Mouse (Mus musculus) erythroid progenitor cell, adult 5-6 weeks (primary cell): Measurements from ENCODE around the gene Gm20547. TPM values are rescaled to one million over a fixed set of nuclear protein-coding genes. Genes with fewer than 3 reads are reported as not detected.
"Not testable (repeated sequence)": the region's sequence is repeated elsewhere in the genome, so short reads cannot be mapped to it uniquely, and the experiment has no call there.

Source experiments
- ATAC-seq: replicated peaks from 2 replicates; pipeline ENCODE4 v1.8.0; 2016; ENCODE audit warnings: moderate number of reproducible peaks, mild to moderate bottlenecking, moderate TSS enrichment, inconsistent platforms; ENCODE audit not compliant: poor library complexity, low FRiP score, severe bottlenecking
- total RNA-seq, 2 experiments: library from RNA; stranded (forward) in 1 of 2; stranded (reverse) in 1 of 2; fragments of 150-400 nt in 1 of 2; fragments of 186-747, 209-891 nt in 1 of 2; gene quantifications; 2 replicates each; pipeline versions ENCODE4 v1.2.3 to v1.2.4; 2015 to 2017; ENCODE audit warnings: low replicate concordance in 2 of 2

The Gm20547 gene
- total RNA-seq, 2 experiments from 2014 or later: not detected

GRCm38 (mm10) chr17:34860514-34860913, 21.3 kb downstream of the Gm20547 start:
- no peak for ATAC-seq

DNA sequence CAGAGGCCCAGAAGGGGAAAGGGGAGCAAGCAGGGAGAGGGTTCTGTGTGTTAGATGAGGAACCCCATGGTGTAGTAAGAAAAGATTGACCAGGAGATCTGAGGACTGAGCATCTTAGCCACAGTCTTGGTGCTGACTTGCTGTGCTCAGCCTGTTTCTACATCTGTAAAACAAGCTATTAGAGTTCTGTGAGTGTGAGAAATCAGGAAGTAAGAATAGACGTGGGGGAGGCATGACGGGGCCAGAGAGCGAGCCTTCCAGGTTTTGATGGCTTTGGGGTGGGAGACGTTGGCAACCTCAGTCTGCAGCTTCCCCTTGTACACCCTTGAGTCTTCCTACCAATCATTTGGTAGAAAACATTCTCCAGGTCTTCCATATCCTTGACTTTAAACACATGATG, 23.2 kb downstream of the Gm20547 start:
- no peak for ATAC-seq

- no peak for ATAC-seq
Measured at GRCm38 (mm10) chr17:34855825-34856224, 26.0 kb downstream of the Gm20547 start.

- ATAC-seq: no peak
Measured at GRCm38 (mm10) chr17:34854761-34855160, 27.1 kb downstream of the Gm20547 start.

DNA sequence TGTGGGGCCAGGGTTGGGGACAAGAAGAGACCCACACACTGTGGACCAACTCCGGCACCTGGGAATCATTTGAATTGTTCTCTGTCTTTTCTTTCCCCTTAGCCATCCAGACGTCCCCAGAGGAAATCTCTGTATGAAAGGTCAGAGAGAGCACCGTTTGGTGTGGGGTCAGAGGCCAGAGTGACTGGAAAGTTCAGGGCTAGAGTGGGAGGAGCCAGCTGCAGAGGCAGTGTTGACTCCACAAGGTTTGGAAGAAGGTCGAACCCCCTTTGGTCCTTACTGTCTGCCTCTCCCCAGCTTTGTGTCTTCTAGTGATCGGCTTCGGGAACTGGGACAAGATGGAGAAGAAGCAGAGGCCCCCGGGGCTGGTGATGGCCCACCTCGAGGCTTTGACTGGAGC, 28.3 kb downstream of the Gm20547 start:
- no peak for ATAC-seq

DNA sequence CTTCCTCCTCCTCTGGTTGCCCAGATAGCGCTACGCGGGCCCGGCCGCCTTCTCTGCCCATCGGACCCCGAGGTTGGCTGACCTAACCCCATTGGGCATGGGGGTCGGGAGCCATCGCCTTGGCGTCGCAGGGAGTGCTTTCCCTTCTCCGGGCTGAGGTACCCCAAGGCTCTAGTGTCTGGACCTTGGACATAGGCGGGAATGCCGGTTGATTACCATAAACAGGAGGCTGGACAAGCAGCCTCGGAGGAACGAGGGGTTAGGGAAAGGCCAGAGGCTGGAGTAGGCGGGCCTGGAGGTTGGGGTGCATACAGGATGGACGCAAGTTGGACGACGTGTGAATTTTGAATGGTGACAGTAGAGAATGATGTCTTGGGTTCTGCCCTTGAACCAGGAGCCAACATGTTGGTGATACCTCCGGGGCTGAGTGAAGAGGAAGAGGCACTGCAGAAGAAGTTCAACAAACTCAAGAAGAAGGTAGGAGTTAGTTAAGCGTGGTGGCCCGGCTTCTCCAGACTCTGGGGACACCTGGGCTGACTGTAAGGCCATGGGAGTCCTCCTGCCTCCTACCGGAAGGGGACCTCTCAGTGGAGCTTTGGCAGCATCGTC, 31.2 kb downstream of the Gm20547 start:
- peak; percentile 18; the same call in 1 of the 2 replicates for ATAC-seq

DNA sequence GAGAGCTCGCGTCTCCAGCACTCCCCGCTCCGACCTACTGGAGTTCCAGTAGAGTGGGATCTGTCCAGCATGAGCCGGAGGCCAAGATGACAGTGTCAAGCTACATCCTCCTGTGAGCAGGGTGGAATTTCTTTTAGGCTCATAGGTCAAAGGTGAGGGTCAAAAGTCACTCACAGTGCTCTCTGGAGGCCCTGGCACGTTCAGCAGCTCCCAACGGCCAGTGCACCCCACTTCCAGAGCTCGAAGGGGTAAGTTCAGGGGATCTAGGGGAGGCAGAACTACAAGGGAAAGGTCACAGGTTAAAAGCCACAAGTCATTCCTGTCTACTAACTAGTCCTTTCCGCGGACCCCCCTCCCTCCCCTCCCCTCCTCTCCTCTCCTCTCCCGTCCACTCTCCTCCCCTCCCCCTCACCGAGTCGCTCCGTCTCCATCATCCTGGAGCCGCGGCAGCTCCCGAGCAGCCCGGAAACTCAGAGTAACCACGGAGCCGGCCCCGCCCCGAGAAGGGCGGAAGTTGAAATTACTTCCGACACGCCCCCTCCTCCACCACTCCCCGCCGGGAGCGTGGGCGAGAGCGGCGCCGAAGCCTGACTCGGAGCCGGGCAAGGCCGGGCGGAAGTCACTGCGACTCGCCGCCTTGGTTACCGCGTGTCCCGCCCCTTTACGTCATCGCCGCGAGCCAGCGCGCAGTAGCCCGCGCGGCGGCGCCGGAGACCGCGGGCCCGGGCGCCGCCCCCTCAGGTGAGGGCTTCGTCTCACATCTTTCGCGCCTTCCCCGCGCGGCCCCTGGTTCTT, 31.9 kb downstream of the Gm20547 start, which contains the start of the genes Skiv2l and Nelfe:
Gene Skiv2l (minus strand): TSS at position 489 of the 795 bp plus-strand sequence.
Gene Nelfe (plus strand): TSS at position 670 of the 795 bp plus-strand sequence.
- ATAC-seq: peak; percentile 97

DNA sequence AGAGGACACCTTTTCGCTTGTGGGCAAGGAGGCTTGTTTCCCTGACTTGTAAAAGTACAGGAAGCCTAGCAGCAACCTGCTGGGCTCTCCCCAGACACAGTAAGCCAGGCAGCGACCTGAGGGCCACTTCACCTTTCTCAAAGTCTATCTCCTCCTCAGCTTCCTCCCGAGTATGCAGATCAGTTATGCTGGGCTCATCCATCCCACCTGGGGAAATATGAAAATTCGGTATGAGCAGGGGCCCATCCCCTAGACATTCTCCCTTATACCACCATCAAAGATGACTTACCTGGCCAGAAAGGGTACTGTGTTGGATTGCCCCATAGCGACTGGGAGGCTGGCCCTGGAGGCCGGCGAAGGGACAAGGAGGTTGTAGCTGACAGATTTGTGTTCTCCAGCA, 34.2 kb downstream of the Gm20547 start:
- ATAC-seq: no peak

GRCm38 (mm10) chr17:34847192-34847591, 34.6 kb downstream of the Gm20547 start:
- no peak for ATAC-seq

- ATAC-seq: no peak
Measured at GRCm38 (mm10) chr17:34844884-34845283, 37.0 kb downstream of the Gm20547 start.

GRCm38 (mm10) chr17:34840736-34841307, 41.0 kb downstream of the Gm20547 start:
- ATAC-seq: no peak

GRCm38 (mm10) chr17:34838785-34839184, 43.1 kb downstream of the Gm20547 start:
- no peak for ATAC-seq

DNA sequence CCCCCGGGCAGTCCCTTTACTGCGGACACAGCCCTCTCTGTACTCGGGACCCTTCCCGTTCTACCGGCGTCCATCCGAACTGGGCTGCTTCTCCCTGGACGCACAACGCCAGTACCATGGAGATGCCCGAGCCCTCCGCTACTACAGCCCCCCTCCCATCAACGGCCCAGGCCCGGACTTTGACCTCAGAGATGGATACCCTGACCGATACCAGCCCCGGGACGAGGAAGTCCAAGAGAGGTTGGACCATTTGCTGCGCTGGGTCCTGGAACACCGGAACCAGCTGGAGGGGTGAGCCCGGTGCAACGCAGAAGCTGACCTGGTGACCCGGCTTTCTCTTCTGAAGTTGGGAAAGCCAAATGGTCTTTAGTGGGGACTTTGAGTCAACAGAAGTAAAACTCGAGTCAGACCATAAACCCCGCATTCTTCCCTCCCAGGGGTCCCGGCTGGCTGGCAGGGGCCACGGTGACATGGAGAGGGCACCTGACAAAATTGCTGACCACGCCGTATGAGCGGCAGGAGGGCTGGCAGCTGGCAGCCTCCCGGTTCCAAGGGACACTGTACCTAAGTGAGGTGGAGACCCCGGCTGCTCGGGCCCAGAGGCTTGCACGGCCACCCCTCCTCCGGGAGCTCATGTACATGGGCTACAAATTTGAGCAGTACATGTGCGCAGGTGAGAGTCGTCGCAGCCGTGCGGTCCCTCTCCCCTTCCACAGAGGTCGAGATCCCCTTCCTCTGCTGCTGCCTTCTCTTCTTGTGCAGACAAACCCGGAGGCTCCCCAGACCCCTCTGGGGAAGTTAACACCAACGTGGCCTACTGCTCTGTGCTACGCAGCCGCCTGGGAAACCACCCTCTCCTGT, 44.1 kb downstream of the Gm20547 start:
- ATAC-seq: peak; percentile 7; the same call in 1 of the 2 replicates

DNA sequence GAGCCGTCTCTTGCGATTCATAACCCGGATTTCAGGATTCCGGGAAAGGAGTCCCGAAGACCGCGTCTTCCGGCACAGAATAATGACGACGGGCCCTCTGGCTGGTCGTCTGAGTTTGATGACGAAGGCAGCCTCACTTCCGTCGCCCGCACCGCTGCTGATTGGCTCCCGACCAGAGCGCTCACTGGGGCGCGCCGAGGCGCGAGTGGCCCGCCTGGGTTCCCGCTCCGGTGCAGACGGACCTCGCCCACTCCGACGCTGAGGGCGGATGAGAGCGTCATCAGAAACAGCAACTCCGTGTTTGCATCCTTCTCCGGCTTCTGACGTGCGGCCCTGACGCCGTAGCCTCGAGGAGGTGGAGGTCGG, 45.0 kb downstream of the Gm20547 start, which contains the start of the genes Stk19 and Dxo:
Gene Stk19 (minus strand): TSS at position 90 of the 366 bp plus-strand sequence.
Gene Dxo (plus strand): TSS at position 164 of the 366 bp plus-strand sequence.
- peak; percentile 95 for ATAC-seq

DNA sequence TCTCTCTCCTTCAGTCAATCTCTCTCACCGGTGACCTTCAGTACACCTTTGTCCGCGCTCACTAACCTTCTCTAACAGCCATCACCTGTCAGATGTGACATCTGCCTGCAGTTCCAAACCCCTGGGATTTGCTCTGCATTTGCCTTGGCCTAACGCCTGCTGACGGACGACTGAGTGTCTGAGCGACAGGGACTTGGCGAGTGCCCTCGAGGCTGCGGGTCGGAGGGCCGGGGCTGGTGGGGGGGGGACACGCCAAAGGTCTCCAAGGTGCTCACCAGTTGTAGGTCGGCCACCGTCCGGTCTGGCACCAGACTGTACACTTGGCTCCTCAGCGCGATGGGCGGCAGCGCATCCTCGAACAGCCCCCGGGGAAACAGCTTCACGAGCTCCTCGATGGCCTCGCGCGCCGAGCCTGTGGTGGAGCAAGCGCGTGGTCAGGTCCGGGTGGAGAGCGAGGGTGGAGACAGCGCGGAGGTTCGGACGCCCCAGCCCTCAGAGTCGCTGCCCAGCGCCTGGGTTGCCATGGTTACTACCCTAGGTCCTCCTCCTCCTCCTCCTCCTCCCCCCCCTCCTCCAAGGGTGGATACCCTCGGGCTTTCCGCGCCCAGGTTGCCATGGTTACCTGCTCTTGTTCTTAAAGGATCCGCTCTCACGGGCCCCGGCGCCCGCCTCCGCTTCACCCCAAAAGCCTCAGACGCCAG, 45.5 kb downstream of the Gm20547 start:
- peak; percentile 80 for ATAC-seq

- ATAC-seq: not testable (repeated sequence)
Measured at GRCm38 (mm10) chr17:34830776-34831175, 51.1 kb downstream of the Gm20547 start.

DNA sequence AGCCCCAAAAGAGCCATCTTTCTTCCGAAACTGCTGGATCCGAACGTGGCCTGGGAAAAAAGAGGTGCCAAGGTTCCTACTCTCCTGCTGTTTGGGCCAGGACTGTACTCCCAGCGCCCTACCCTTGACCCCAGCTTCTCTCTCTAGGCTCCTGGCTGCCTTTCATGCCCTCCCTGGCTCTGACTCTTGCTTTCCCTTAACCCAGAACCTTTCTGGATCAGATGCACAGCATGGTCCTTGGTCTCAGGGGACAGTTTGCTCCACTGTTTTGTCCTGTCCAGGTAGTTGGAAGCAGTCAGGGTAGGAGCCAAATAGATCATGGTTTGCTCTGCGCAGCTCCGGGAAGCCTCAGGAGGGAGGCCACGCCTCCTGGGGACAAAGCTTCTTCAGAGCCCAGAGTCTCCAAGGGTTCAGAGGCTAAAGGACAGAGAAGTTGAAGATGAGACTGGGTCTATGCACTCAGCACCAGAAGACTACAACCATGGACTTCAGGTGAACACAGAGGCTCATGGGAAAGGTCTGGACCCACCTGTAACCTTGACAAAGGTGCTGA, 66.9 kb downstream of the Gm20547 start:
- no peak for ATAC-seq

- ATAC-seq: 0 out of 2 replicates have a peak, but pooled peaks have one; percentile 27
Measured at GRCm38 (mm10) chr17:34813747-34814146, 68.1 kb downstream of the Gm20547 start.

- ATAC-seq: no peak
Measured at GRCm38 (mm10) chr17:34811275-34811674, 70.6 kb downstream of the Gm20547 start.
